Mouse (Mus musculus) MEL (cell line): ENCODE results near the gene Kng2. TPM values are rescaled to one million over a fixed set of nuclear protein-coding genes. Genes with fewer than 3 reads are reported as not detected.
"Not testable (repeated sequence)": the region's sequence is repeated elsewhere in the genome, so short reads cannot be mapped to it uniquely, and the experiment has no call there.

Experiments used
- DNase-seq: peaks from one replicate; pipeline ENCODE4 v3.0.0; 2011; ENCODE audit warnings: low read depth, low spot score
- H3K27ac ChIP-seq: 2 replicates; pipeline ENCODE4 v1.5.1; 2012; ENCODE audit warnings: low read depth, mild to moderate bottlenecking, control low read depth, low read length, moderate library complexity; ENCODE audit not compliant: control insufficient read depth
- H3K27me3 ChIP-seq, 2 experiments: fragments of 150-350 bp in 1 of 2; sonication (generic) in 1 of 2; 2 replicates each; pipeline ENCODE4 v1.6.1; 2012; ENCODE audit warnings: low read length in 2 of 2, mild to moderate bottlenecking in 2 of 2, improper control_type of control experiment in 1 of 2, moderate library complexity in 1 of 2; ENCODE audit not compliant: insufficient read depth in 2 of 2, control insufficient read depth in 1 of 2
- H3K36me3 ChIP-seq, 2 experiments: 2 replicates each; pipeline ENCODE4 v1.6.1; 2012 to 2014; ENCODE audit warnings: low read length in 2 of 2, improper control_type of control experiment in 1 of 2, inconsistent platforms in 1 of 2, mild to moderate bottlenecking in 1 of 2; ENCODE audit not compliant: insufficient read depth in 2 of 2, control insufficient read depth in 1 of 2
- H3K4me1 ChIP-seq, 2 experiments: fragments of 150-350 bp in 1 of 2; sonication (generic) in 1 of 2; 2 replicates each; pipeline ENCODE4 v1.6.1; 2012; ENCODE audit warnings: low read length in 2 of 2, improper control_type of control experiment in 1 of 2, mild to moderate bottlenecking in 1 of 2; ENCODE audit not compliant: insufficient read depth in 2 of 2, control insufficient read depth in 1 of 2
- H3K4me3 ChIP-seq, 2 experiments: fragments of 150-350 bp in 1 of 2; sonication (generic) in 1 of 2; 2 replicates each; pipeline ENCODE4 v1.5.1; 2012; ENCODE audit warnings: low read depth in 2 of 2, low read length in 2 of 2, mild to moderate bottlenecking in 2 of 2, moderate library complexity in 2 of 2, control low read depth in 1 of 2, improper control_type of control experiment in 1 of 2; ENCODE audit not compliant: control insufficient read depth in 1 of 2, insufficient read depth in 1 of 2
- H3K79me2 ChIP-seq: 2 replicates; pipeline ENCODE4 v1.6.1; 2012; ENCODE audit warnings: mild to moderate bottlenecking, low read length, moderate library complexity; ENCODE audit not compliant: control insufficient read depth, poor library complexity, insufficient read depth
- H3K9ac ChIP-seq: 2 replicates; pipeline ENCODE4 v1.6.1; 2012; ENCODE audit warnings: low read depth, mild to moderate bottlenecking, control low read depth, low read length, moderate library complexity; ENCODE audit not compliant: control insufficient read depth, poor library complexity, severe bottlenecking
- H3K9me3 ChIP-seq: fragments of 150-350 bp; sonication (generic); replicated peaks from 2 replicates; pipeline ENCODE4 v1.6.1; 2012; ENCODE audit warnings: mild to moderate bottlenecking, low read length, improper control_type of control experiment, moderate library complexity; ENCODE audit not compliant: insufficient read depth
- BHLHE40 ChIP-seq: IDR thresholded peaks from 2 replicates; pipeline ENCODE4 v1.6.1; 2012; ENCODE audit warnings: low read depth, mild to moderate bottlenecking, inconsistent platforms, low read length, improper control_type of control experiment, borderline replicate concordance
- EP300 ChIP-seq, 2 experiments: IDR thresholded peaks; 2 replicates each; pipeline ENCODE4 v1.6.1; 2011; ENCODE audit warnings: improper control_type of control experiment in 2 of 2, low read length in 2 of 2, low read depth in 1 of 2, mild to moderate bottlenecking in 1 of 2
- GABPA ChIP-seq: IDR thresholded peaks from 2 replicates; pipeline ENCODE4 v1.6.1; 2012; ENCODE audit warnings: low read depth, mild to moderate bottlenecking, inconsistent platforms, low read length, improper control_type of control experiment, moderate library complexity
- GATA1 ChIP-seq: IDR thresholded peaks from 2 replicates; pipeline ENCODE4 v1.6.1; 2011; ENCODE audit warnings: low read depth, low read length, improper control_type of control experiment
- HCFC1 ChIP-seq: IDR thresholded peaks from 2 replicates; pipeline ENCODE4 v1.6.1; 2012; ENCODE audit warnings: low read depth, mild to moderate bottlenecking, inconsistent platforms, low read length, improper control_type of control experiment, moderate library complexity
- MAFK ChIP-seq: IDR thresholded peaks from 2 replicates; pipeline ENCODE4 v1.6.1; 2011; ENCODE audit warnings: low read depth, mild to moderate bottlenecking, low read length, improper control_type of control experiment, borderline replicate concordance
- MAX ChIP-seq: IDR thresholded peaks from 2 replicates; pipeline ENCODE4 v1.6.1; 2011; ENCODE audit warnings: low read length, improper control_type of control experiment
- MEF2A ChIP-seq: IDR thresholded peaks from 2 replicates; pipeline ENCODE4 v1.6.1; 2014; ENCODE audit warnings: low read depth, mild to moderate bottlenecking, inconsistent platforms, low read length, improper control_type of control experiment; ENCODE audit not compliant: poor library complexity, insufficient replicate concordance, severe bottlenecking; ENCODE audit errors: extremely low read depth
- NRF1 ChIP-seq: IDR thresholded peaks from 2 replicates; pipeline ENCODE4 v1.6.1; 2014; ENCODE audit warnings: low read depth, mild to moderate bottlenecking, inconsistent platforms, low read length, improper control_type of control experiment, moderate library complexity; ENCODE audit not compliant: poor library complexity, insufficient read depth, severe bottlenecking
- POLR2AphosphoS2 ChIP-seq: IDR thresholded peaks from 2 replicates; pipeline ENCODE4 v1.6.1; 2011; ENCODE audit warnings: low read length, improper control_type of control experiment
- TAL1 ChIP-seq: IDR thresholded peaks from 2 replicates; pipeline ENCODE4 v1.6.1; 2012; ENCODE audit warnings: mild to moderate bottlenecking, inconsistent platforms, low read length, moderate library complexity, mixed read lengths
- ZKSCAN1 ChIP-seq: IDR thresholded peaks from 2 replicates; pipeline ENCODE4 v1.6.1; 2012; ENCODE audit warnings: low read depth, mild to moderate bottlenecking, inconsistent platforms, low read length, improper control_type of control experiment, moderate library complexity
- ZNF384 ChIP-seq: IDR thresholded peaks from 2 replicates; pipeline ENCODE4 v1.6.1; 2012; ENCODE audit warnings: low read depth, mild to moderate bottlenecking, inconsistent platforms, low read length, improper control_type of control experiment
- polyA plus RNA-seq, 2 experiments: library from polyadenylated mRNA; stranded (reverse) in 1 of 2; unstranded in 1 of 2; fragments of >175 nt in 1 of 2; fragments of >200 nt in 1 of 2; gene quantifications; 2 replicates each; pipeline versions ENCODE4 v1.2.1 to v1.2.4; 2012; ENCODE audit warnings: low replicate concordance in 2 of 2, low read depth in 1 of 2; ENCODE audit not compliant: insufficient read length in 2 of 2, insufficient read depth in 1 of 2, missing spikeins in 1 of 2
- total RNA-seq: library from RNA; depleted of rRNA; stranded (reverse); fragments of 300-350 nt; gene quantifications from 2 replicates; pipeline ENCODE4 v1.2.3, GENCODE M21; 2012

The Kng2 gene
- total and polyA plus RNA-seq, 3 experiments: not detected

GRCm38 (mm10) chr16:22947371-22947770 is 81.9 kb downstream of the Kng2 start:
- no peak overlapping the region for H3K4me3 ChIP-seq
- no peak overlapping the region for H3K9ac ChIP-seq
- no peaks in the 10 kb centered on the region for H3K4me1 ChIP-seq
- no peaks in the 10 kb centered on the region for H3K36me3 ChIP-seq
- no peaks in the 10 kb centered on the region for H3K9me3 ChIP-seq
- H3K79me2 ChIP-seq: no peaks in the 10 kb centered on the region
- DNase-seq: no peak
- TF ChIP-seq GATA1 (no peak), POLR2AphosphoS2 (no peak), ZKSCAN1 (no peak), HCFC1 (no peak), BHLHE40 (no peak), NRF1 (no peak), TAL1 (no peak), MAFK (no peak), MEF2A (no peak), MAX (no peak), EP300 (IDR thresholded peaks at IDR 0.05; ENCODE audit: low read depth in 1 of 2, low read length in 2 of 2) (no peak)
- H3K27ac ChIP-seq: no peak overlapping the region
- no peaks in the 10 kb centered on the region for H3K27me3 ChIP-seq

GRCm38 (mm10) chr16:22941825-22942476 is 87.3 kb downstream of the Kng2 start:
- not testable (repeated sequence) for H3K36me3 ChIP-seq, H3K9me3 ChIP-seq, H3K9ac ChIP-seq, H3K4me1 ChIP-seq, H3K27me3 ChIP-seq, H3K27ac ChIP-seq, DNase-seq, H3K4me3 ChIP-seq, H3K79me2 ChIP-seq

GRCm38 (mm10) chr16:22939120-22939695 is 90.1 kb downstream of the Kng2 start:
- DNase-seq: no peak
- Histone ChIP-seq H3K4me1 (no peaks in the 10 kb centered on the region), H3K9me3 (no peaks in the 10 kb centered on the region), H3K4me3 (no peak overlapping the region), H3K27me3 (no peaks in the 10 kb centered on the region; a peak in 2 of 4 replicates), H3K27ac (no peak overlapping the region)
- TF ChIP-seq ZNF384 (no peak), GABPA (no peak)
- TF ChIP-seq, all 39 proteins: peak for 0
- Histone ChIP-seq H3K79me2 (no peaks in the 10 kb centered on the region), H3K36me3 (no peaks in the 10 kb centered on the region), H3K9ac (no peak overlapping the region)
